Mouse (Mus musculus) forebrain, embryonic 16.5 days (tissue): ENCODE measurements around the gene Abhd17b. TPM values are rescaled to one million over a fixed set of nuclear protein-coding genes. Genes with fewer than 3 reads are reported as not detected.

Source experiments
- ATAC-seq: fragments of 200-750 bp; cut with Nextera tagmentation; 2 replicates; pipeline ENCODE4 v1.8.0; 2017; ENCODE audit warnings: mild to moderate bottlenecking, moderate library complexity
- H3K27ac ChIP-seq: fragments of 300-500 bp; sonication (generic); 2 replicates; pipeline ENCODE4 v1.5.1; 2014; ENCODE audit warnings: low read length, control low read depth
- H3K27me3 ChIP-seq: fragments of 300-500 bp; sonication (generic); replicated peaks from 2 replicates; pipeline ENCODE4 v1.6.1; 2014; ENCODE audit warnings: low read length; ENCODE audit not compliant: control insufficient read depth, insufficient read depth
- H3K36me3 ChIP-seq: fragments of 300-500 bp; sonication (generic); 2 replicates; pipeline ENCODE4 v1.6.1; 2014; ENCODE audit not compliant: control insufficient read depth, insufficient read depth
- H3K4me1 ChIP-seq: fragments of 300-500 bp; sonication (generic); replicated peaks from 2 replicates; pipeline ENCODE4 v1.6.1; 2014; ENCODE audit warnings: low read length; ENCODE audit not compliant: control insufficient read depth, insufficient read depth
- H3K4me2 ChIP-seq: fragments of 300-500 bp; sonication (generic); 2 replicates; pipeline ENCODE4 v1.6.1; 2014; ENCODE audit warnings: mild to moderate bottlenecking, low read length, control low read depth
- H3K4me3 ChIP-seq: fragments of 300-500 bp; sonication (generic); replicated peaks from 2 replicates; pipeline ENCODE4 v1.5.1; 2014; ENCODE audit warnings: mild to moderate bottlenecking, low read length, control low read depth
- H3K9ac ChIP-seq: fragments of 300-500 bp; sonication (generic); replicated peaks from 2 replicates; pipeline ENCODE4 v1.6.1; 2014; ENCODE audit warnings: low read depth, low read length, control low read depth
- H3K9me3 ChIP-seq: fragments of 300-500 bp; sonication (generic); 2 replicates; pipeline ENCODE4 v1.6.1; 2016; ENCODE audit warnings: low read length; ENCODE audit not compliant: control insufficient read depth
- WGBS: fragments of 180-500 bp; shearing (Covaris S2); extraction: QIAGEN DNeasy Blood & Tissue Kit; methylation state at CpG from one replicate; pipeline ENCODE4 v1.1.7; 2014; 5-methylcytosine and 5-hydroxymethylcytosine counted together
- polyA plus RNA-seq: library from polyadenylated mRNA; unstranded; fragments of >200 nt; fragmentation: Nextera tagmentation; extraction: Ambion mirVana; gene quantifications from 2 replicates; pipeline ENCODE4 v1.2.1, GENCODE M21; 2015

Abhd17b gene
- 33.3 and 44.2 TPM in 2 replicates for polyA plus RNA-seq

- peaks cover 16% of the 10 kb centered on the region for H3K4me1 ChIP-seq
- under 1% methylated on average over 87 of the region's 105 CpGs for WGBS
- no peaks in the 10 kb centered on the region for H3K36me3 ChIP-seq
- H3K27ac ChIP-seq, result peak within 1 kb of the TSS; percentile 96
- H3K27me3 ChIP-seq, result no peaks in the 10 kb centered on the region
- peak within 1 kb of the TSS; percentile 94 for H3K9ac ChIP-seq
- H3K4me2 ChIP-seq, result peak within 1 kb of the TSS; percentile 84
- ATAC-seq, result peak; percentile 43
- peak within 1 kb of the TSS; percentile 95 for H3K4me3 ChIP-seq
- no peaks in the 10 kb centered on the region for H3K9me3 ChIP-seq
These were observed at the start of gene Abhd17b for GRCm38 (mm10) chr19:21653172-21653981. Gene Abhd17b (plus strand): TSS chr19:21653185.

GRCm38 (mm10) chr19:21603836-21604235, 49.1 kb upstream of the Abhd17b start:
- no peak for ATAC-seq
- Histone ChIP-seq H3K9ac (no peak overlapping the region), H3K4me2 (no peak overlapping the region), H3K4me1 (0 out of 2 replicates have a peak, but pooled peaks cover 4% of the 10 kb centered on the region), H3K27ac (no peak overlapping the region), H3K27me3 (no peaks in the 10 kb centered on the region), H3K9me3 (no peaks in the 10 kb centered on the region), H3K36me3 (no peaks in the 10 kb centered on the region), H3K4me3 (no peak overlapping the region)
- 71% methylated on average over 3 of the region's 3 CpGs for WGBS

DNA sequence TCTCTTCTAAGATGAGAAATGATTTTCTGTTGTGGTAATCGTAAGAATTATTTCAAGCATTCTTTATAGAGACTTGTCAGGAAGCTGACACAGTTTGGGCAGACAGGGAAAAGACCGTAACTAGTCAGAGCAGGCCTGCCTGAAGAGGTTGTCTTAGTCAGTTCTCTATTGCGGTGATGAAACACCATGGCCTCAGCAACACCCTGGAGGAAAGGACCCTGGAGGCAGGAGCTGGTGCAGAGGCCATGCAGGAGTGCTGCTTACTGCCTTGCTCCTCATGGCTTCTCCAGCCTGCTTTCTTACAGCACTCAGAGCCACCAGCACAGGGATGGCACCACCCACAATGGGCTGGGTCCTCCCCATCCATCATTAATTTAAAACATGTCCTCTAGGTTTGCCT, 47.7 kb upstream of the Abhd17b start:
- H3K9ac ChIP-seq, result no peak overlapping the region
- ATAC-seq, result no peak
- H3K36me3 ChIP-seq, result no peaks in the 10 kb centered on the region
- H3K27me3 ChIP-seq, result no peaks in the 10 kb centered on the region
- H3K4me2 ChIP-seq, result no peak overlapping the region
- H3K4me3 ChIP-seq, result no peak overlapping the region
- H3K9me3 ChIP-seq, result no peaks in the 10 kb centered on the region
- 0 out of 2 replicates have a peak, but pooled peaks cover 2% of the 10 kb centered on the region for H3K4me1 ChIP-seq
- no peak overlapping the region for H3K27ac ChIP-seq
- WGBS, result 88% methylated on average over 3 of the region's 3 CpGs

- no peak for ATAC-seq
- no peak overlapping the region for H3K27ac ChIP-seq
- peaks cover 5% of the 10 kb centered on the region for H3K4me1 ChIP-seq
- no peak overlapping the region for H3K4me3 ChIP-seq
- H3K36me3 ChIP-seq, result no peaks in the 10 kb centered on the region
- H3K9ac ChIP-seq, result no peak overlapping the region
- no peaks in the 10 kb centered on the region for H3K9me3 ChIP-seq
- H3K4me2 ChIP-seq, result no peak overlapping the region
- 75% methylated on average over 6 of the region's 6 CpGs for WGBS
- no peaks in the 10 kb centered on the region for H3K27me3 ChIP-seq
These were observed 42.7 kb upstream of the Abhd17b start for GRCm38 (mm10) chr19:21610240-21610639.

DNA sequence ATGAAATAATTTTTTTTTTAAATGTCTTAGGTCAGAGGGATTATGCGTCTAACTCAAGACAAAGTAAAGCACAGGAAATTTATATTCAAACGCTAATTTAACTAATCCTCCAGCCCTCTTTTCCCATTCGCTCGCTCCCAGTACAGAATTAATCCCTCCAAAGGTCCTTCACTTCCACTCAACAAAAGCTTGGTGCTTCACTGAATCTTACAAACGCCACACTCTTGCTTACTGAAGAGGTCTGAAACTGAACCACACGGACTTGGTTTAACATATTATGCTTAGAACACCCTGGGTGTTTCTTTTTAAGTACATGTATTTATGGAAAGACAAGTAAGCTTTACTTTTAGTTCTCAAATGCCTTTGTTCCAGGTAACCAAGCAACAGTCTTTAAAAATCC, 41.7 kb upstream of the Abhd17b start:
- no peaks in the 10 kb centered on the region for H3K9me3 ChIP-seq
- no peak for ATAC-seq
- H3K4me3 ChIP-seq, result no peak overlapping the region
- H3K4me2 ChIP-seq, result no peak overlapping the region
- H3K27me3 ChIP-seq, result no peaks in the 10 kb centered on the region
- H3K9ac ChIP-seq, result no peak overlapping the region
- H3K27ac ChIP-seq, result no peak overlapping the region
- 12% methylated on average over 6 of the region's 6 CpGs for WGBS
- H3K36me3 ChIP-seq, result no peaks in the 10 kb centered on the region
- peaks cover 5% of the 10 kb centered on the region for H3K4me1 ChIP-seq

- Histone ChIP-seq H3K36me3 (no peaks in the 10 kb centered on the region), H3K9ac (no peak overlapping the region), H3K9me3 (no peaks in the 10 kb centered on the region), H3K4me1 (peaks cover 5% of the 10 kb centered on the region), H3K27ac (no peak overlapping the region), H3K27me3 (no peaks in the 10 kb centered on the region), H3K4me2 (no peak overlapping the region), H3K4me3 (no peak overlapping the region)
- WGBS, result 36% methylated on average over 9 of the region's 9 CpGs
- no peak for ATAC-seq
These were observed 41.0 kb upstream of the Abhd17b start for GRCm38 (mm10) chr19:21611725-21612575.

GRCm38 (mm10) chr19:21615801-21616200, 37.2 kb upstream of the Abhd17b start:
- H3K36me3 ChIP-seq, result no peaks in the 10 kb centered on the region
- H3K9me3 ChIP-seq, result no peaks in the 10 kb centered on the region
- H3K4me1 ChIP-seq, result peaks cover 5% of the 10 kb centered on the region
- 94% methylated on average over 3 of the region's 3 CpGs for WGBS
- H3K4me2 ChIP-seq, result no peak overlapping the region
- no peak for ATAC-seq
- H3K27me3 ChIP-seq, result no peaks in the 10 kb centered on the region
- H3K9ac ChIP-seq, result no peak overlapping the region
- no peak overlapping the region for H3K4me3 ChIP-seq
- no peak overlapping the region for H3K27ac ChIP-seq

DNA sequence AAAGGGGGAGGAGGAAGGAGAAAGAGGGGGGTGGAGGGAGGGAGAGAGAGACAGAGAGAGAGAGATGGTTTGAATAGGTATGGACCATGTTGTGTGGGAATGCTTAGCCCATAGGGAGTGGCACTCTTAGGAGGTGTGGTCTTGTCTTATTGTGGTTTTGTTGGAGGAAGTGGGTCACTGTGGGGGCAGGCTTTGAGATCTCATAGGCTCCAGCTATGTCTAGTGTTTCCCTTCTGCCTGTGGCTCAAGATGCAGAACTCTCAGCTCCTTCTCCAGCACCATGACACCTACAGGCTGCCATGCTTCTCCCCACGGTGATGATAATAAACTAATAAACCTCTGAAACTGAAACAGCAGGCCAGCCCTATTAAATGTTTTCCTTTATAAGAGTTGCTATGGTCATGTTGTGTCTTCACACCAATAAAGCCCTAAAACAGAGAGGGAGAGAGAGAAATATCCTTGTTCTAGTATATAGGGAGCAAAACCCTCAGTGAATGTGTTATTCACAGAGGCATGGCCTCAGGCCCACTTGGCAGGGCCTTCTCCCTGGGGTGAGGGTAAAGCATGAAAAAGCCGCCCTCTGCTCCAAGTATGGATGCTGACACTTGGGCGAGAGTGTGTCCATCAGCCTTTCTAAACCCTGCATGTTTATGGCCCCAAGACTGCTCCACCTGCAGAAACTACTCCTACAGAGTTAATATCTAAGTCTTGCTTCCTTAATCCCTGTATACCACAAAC, 29.4 kb upstream of the Abhd17b start:
- H3K4me1 ChIP-seq, result no peaks in the 10 kb centered on the region
- H3K9ac ChIP-seq, result no peak overlapping the region
- no peak for ATAC-seq
- no peak overlapping the region for H3K4me2 ChIP-seq
- no peak overlapping the region for H3K27ac ChIP-seq
- WGBS, result 84% methylated on average over 3 of the region's 3 CpGs
- no peaks in the 10 kb centered on the region for H3K36me3 ChIP-seq
- H3K4me3 ChIP-seq, result no peak overlapping the region
- no peaks in the 10 kb centered on the region for H3K9me3 ChIP-seq
- no peaks in the 10 kb centered on the region for H3K27me3 ChIP-seq

- H3K4me1 ChIP-seq, result no peaks in the 10 kb centered on the region
- H3K4me2 ChIP-seq, result no peak overlapping the region
- no peak for ATAC-seq
- 95% methylated on average over 4 of the region's 4 CpGs for WGBS
- no peak overlapping the region for H3K9ac ChIP-seq
- H3K27me3 ChIP-seq, result no peaks in the 10 kb centered on the region
- H3K27ac ChIP-seq, result no peak overlapping the region
- H3K4me3 ChIP-seq, result no peak overlapping the region
- no peaks in the 10 kb centered on the region for H3K9me3 ChIP-seq
- no peaks in the 10 kb centered on the region for H3K36me3 ChIP-seq
These were observed 28.8 kb upstream of the Abhd17b start for GRCm38 (mm10) chr19:21624148-21624535.
